Comparison of ENCODE assay signal across 10 mouse cellular contexts in the genomic region with DNA sequence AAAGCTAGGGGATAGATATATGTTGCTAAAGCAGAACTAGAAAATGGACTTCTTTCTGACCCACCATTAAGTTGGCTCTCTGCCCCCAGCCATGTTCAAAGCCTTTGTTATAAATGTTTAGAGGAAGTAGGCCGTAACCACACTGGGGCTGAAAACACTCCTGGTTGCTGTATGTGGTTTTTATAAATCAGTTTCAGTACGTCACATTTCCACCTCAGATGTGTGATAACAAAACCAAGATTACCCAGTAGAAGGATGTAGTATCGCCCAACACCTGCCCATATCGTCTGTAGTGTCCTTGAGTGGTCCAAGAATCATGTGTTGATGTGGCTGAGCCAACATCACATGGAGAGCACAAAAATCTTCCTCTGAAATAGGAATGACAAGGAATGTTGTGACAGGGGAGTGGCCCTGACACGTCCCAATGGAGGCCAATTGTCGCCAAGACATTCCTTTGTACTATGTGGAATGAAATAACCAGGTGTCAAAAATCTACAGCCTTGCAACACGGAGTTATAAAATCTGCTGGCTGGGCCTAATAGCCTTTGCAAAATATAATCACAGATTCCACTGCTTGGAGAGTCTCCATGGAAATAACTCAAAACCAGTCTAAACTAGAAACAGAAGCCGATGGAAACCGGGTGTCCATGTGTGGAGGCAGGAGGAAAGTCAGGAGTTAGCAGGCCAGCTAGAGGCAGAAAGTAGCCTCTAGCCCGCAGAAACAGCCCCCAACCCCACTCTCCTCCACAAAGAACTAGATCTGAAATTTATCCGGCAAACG. TPM values are rescaled to one million over a fixed set of nuclear protein-coding genes. Genes with fewer than 3 reads are reported as not detected.
DNase-seq lines count a peak whose midpoint lies in the region; ATAC-seq and TF ChIP-seq lines count a peak whose summit lies in the region.
"Had no signal": no experiment of that assay in that cellular context is flagged by ENCODE, and none has a peak within 500 bp of the region (broad histone marks: within the 10 kb centered on the region; RNA-seq: fewer than 3 reads in every experiment).

No protein-coding gene starts in this region.

- H3K9ac ChIP-seq in forebrain, postnatal 0 days: no peak overlapping the region
- no peak overlapping the region for H3K9ac ChIP-seq in forebrain, embryonic 16.5 days (replicated peaks; ENCODE audit: low read depth, low read length)
- H3K9ac ChIP-seq in lung, embryonic 16.5 days (ENCODE audit: low read length): no peak overlapping the region
- H3K9ac ChIP-seq in stomach, embryonic 14.5 days (replicated peaks; ENCODE audit: low read depth, low read length): no peak overlapping the region
- H3K9ac ChIP-seq: midbrain, embryonic 13.5 days had no signal

- no peak for TF ChIP-seq CTCF in forebrain, postnatal 0 days (IDR thresholded peaks at IDR 0.05; ENCODE audit: low read depth)
- TF ChIP-seq CTCF in cerebellum, adult 2 months (IDR thresholded peaks at IDR 0.05; ENCODE audit: borderline replicate concordance, insufficient read depth, low read depth, low read length): no peak

- H3K36me3 ChIP-seq in forebrain, postnatal 0 days (ENCODE audit: insufficient read depth): no peaks in the 10 kb centered on the region
- no peaks in the 10 kb centered on the region for H3K36me3 ChIP-seq in forebrain, embryonic 16.5 days (ENCODE audit: control insufficient read depth, insufficient read depth)
- no peaks in the 10 kb centered on the region for H3K36me3 ChIP-seq in lung, embryonic 16.5 days (ENCODE audit: control insufficient read depth, insufficient read depth, low read length)
- H3K36me3 ChIP-seq in stomach, embryonic 14.5 days (ENCODE audit: control insufficient read depth, insufficient read depth, low read length): no peaks in the 10 kb centered on the region
- H3K36me3 ChIP-seq: midbrain, embryonic 13.5 days had no signal

- H3K9me3 ChIP-seq in forebrain, postnatal 0 days (ENCODE audit: low read length): no peaks in the 10 kb centered on the region
- H3K9me3 ChIP-seq in forebrain, embryonic 16.5 days (ENCODE audit: control insufficient read depth, low read length): no peaks in the 10 kb centered on the region
- no peaks in the 10 kb centered on the region for H3K9me3 ChIP-seq in lung, embryonic 16.5 days (ENCODE audit: control insufficient read depth, low read length)
- no peaks in the 10 kb centered on the region for H3K9me3 ChIP-seq in stomach, embryonic 14.5 days (ENCODE audit: control insufficient read depth, low read depth, low read length)
- H3K9me3 ChIP-seq: midbrain, embryonic 13.5 days had no signal

- H3K27ac ChIP-seq in forebrain, postnatal 0 days (ENCODE audit: low read depth, low read length): 0 out of 2 replicates have a peak overlapping the region, but pooled peaks have one; percentile 35
- no peak overlapping the region for H3K27ac ChIP-seq in forebrain, embryonic 16.5 days (ENCODE audit: low read length)
- H3K27ac ChIP-seq in lung, embryonic 16.5 days (ENCODE audit: low read length): 0 out of 2 replicates have a peak overlapping the region, but pooled peaks have one; percentile 32
- H3K27ac ChIP-seq in stomach, embryonic 14.5 days (ENCODE audit: low read length): peak overlapping the region; percentile 79; the same call in 1 of the 2 replicates
- no peak overlapping the region for H3K27ac ChIP-seq in cerebellum, adult 2 months (ENCODE audit: insufficient read depth, low read length)
- H3K27ac ChIP-seq: midbrain, embryonic 13.5 days had no signal

- DNase-seq in forebrain, postnatal 0 days: no peak
- DNase-seq in lung, postnatal 14 days: no peak
- DNase-seq in induced T-regulatory cell, adult 2 months (ENCODE audit: low read depth): peak; percentile 93
- DNase-seq in cerebellum, adult 2 months: no peak
- no peak for DNase-seq in thymus, postnatal 25 days
- DNase-seq: kidney, adult 2 months had no signal

- no peak overlapping the region for H3K4me2 ChIP-seq in forebrain, postnatal 0 days (ENCODE audit: low read depth)
- no peak overlapping the region for H3K4me2 ChIP-seq in forebrain, embryonic 16.5 days (ENCODE audit: low read length)
- H3K4me2 ChIP-seq in lung, embryonic 16.5 days (ENCODE audit: low read depth, low read length): no peak overlapping the region
- H3K4me2 ChIP-seq in stomach, embryonic 14.5 days (replicated peaks; ENCODE audit: low read depth, low read length): 0 out of 2 replicates have a peak overlapping the region, but pooled peaks have one; percentile 5
- H3K4me2 ChIP-seq: midbrain, embryonic 13.5 days had no signal

- ATAC-seq in forebrain, postnatal 0 days: no peak
- no peak for ATAC-seq in forebrain, embryonic 16.5 days
- ATAC-seq in lung, embryonic 16.5 days (ENCODE audit: low read depth): no peak
- no peak for ATAC-seq in stomach, embryonic 14.5 days (ENCODE audit: insufficient number of reproducible peaks, insufficient read depth, low FRiP score, low read depth)
- ATAC-seq: midbrain, embryonic 13.5 days had no signal

- 78% methylated on average over 12 of the region's 12 CpGs for WGBS in forebrain, postnatal 0 days
- WGBS in forebrain, embryonic 16.5 days: 80% methylated on average over 12 of the region's 12 CpGs
- 49% methylated on average over 12 of the region's 12 CpGs for WGBS in lung, embryonic 16.5 days
- WGBS in stomach, embryonic 14.5 days: 55% methylated on average over 12 of the region's 12 CpGs
- WGBS in cerebellum, adult 2 months: 82% methylated on average over 12 of the region's 12 CpGs

- no peak for TF ChIP-seq POLR2A in cerebellum, adult 2 months (IDR thresholded peaks at IDR 0.05; ENCODE audit: borderline replicate concordance, insufficient read depth, low read length)

- H3K4me1 ChIP-seq in forebrain, postnatal 0 days (ENCODE audit: insufficient read depth): no peaks in the 10 kb centered on the region
- H3K4me1 ChIP-seq in forebrain, embryonic 16.5 days (replicated peaks; ENCODE audit: control insufficient read depth, insufficient read depth, low read length): no peaks in the 10 kb centered on the region
- peaks cover 30% of the 10 kb centered on the region for H3K4me1 ChIP-seq in lung, embryonic 16.5 days (replicated peaks; ENCODE audit: control insufficient read depth, insufficient read depth, low read length)
- peaks cover 17% of the 10 kb centered on the region; the same call in 1 of the 2 replicates for H3K4me1 ChIP-seq in stomach, embryonic 14.5 days (ENCODE audit: control insufficient read depth, insufficient read depth, low read length)
- no peaks in the 10 kb centered on the region for H3K4me1 ChIP-seq in cerebellum, adult 2 months (ENCODE audit: control insufficient read depth, insufficient read depth, low read length)
- H3K4me1 ChIP-seq: midbrain, embryonic 13.5 days had no signal

- no peaks in the 10 kb centered on the region for H3K27me3 ChIP-seq in forebrain, postnatal 0 days (ENCODE audit: insufficient read depth, low read length)
- no peaks in the 10 kb centered on the region for H3K27me3 ChIP-seq in forebrain, embryonic 16.5 days (replicated peaks; ENCODE audit: control insufficient read depth, insufficient read depth, low read length)
- H3K27me3 ChIP-seq in lung, embryonic 16.5 days (ENCODE audit: control insufficient read depth, insufficient read depth, low read depth, low read length): no peaks in the 10 kb centered on the region
- H3K27me3 ChIP-seq in stomach, embryonic 14.5 days (ENCODE audit: control insufficient read depth, insufficient read depth, low read length): no peaks in the 10 kb centered on the region
- H3K27me3 ChIP-seq in cerebellum, adult 2 months (ENCODE audit: control insufficient read depth, insufficient read depth, low read length): no peaks in the 10 kb centered on the region
- H3K27me3 ChIP-seq: midbrain, embryonic 13.5 days had no signal

- H3K4me3 ChIP-seq in forebrain, postnatal 0 days (ENCODE audit: low read depth, low read length): no peak overlapping the region
- no peak overlapping the region for H3K4me3 ChIP-seq in forebrain, embryonic 16.5 days (replicated peaks; ENCODE audit: low read length)
- no peak overlapping the region for H3K4me3 ChIP-seq in lung, embryonic 16.5 days (ENCODE audit: low read length)
- no peak overlapping the region for H3K4me3 ChIP-seq in stomach, embryonic 14.5 days (ENCODE audit: low read depth, low read length)
- no peak overlapping the region for H3K4me3 ChIP-seq in cerebellum, adult 2 months (replicated peaks; ENCODE audit: insufficient read depth, low read depth, low read length)
- H3K4me3 ChIP-seq: midbrain, embryonic 13.5 days had no signal

RNA-seq across cellular contexts. Expression of a gene that starts 36.6 kb away (rescaled TPM):
- total RNA-seq in forebrain, postnatal 0 days (2014; rRNA removed): 7.6 and 8.7 TPM in 2 replicates
- 4.3 and 5.6 TPM in 2 replicates for polyA plus RNA-seq in forebrain, postnatal 0 days (2015; fragmentation: Nextera tagmentation; extraction: Ambion mirVana)
- 4.5 and 6.1 TPM in 2 replicates for polyA plus RNA-seq in forebrain, embryonic 16.5 days (2015; fragmentation: Nextera tagmentation; extraction: Ambion mirVana)
- polyA plus RNA-seq in lung, embryonic 16.5 days (2015; fragmentation: Nextera tagmentation; extraction: Ambion mirVana): 23.8 and 25.1 TPM in 2 replicates
- 39.9 and 40.5 TPM in 2 replicates for polyA plus RNA-seq in stomach, embryonic 14.5 days (2014; fragmentation: Nextera tagmentation; extraction: Ambion mirVana)
- polyA plus RNA-seq in cerebellum, adult 2 months (2012; rRNA removed): 17.8 and 19.1 TPM in 2 replicates

Comparison
In these comparisons a context has a peak if more than half of its experiments do, and no peak if none do; other contexts are left out.
1. H3K27ac ChIP-seq: peak in forebrain, postnatal 0 days (single experiment), lung, embryonic 16.5 days (single experiment) and stomach, embryonic 14.5 days (single experiment); none in forebrain, embryonic 16.5 days (single experiment) and cerebellum, adult 2 months (single experiment).